Mouse (Mus musculus) olfactory bulb, adult 2 months (tissue): ENCODE measurements around the gene Nlrp4e. TPM values are rescaled to one million over a fixed set of nuclear protein-coding genes. Genes with fewer than 3 reads are reported as not detected.
"Not testable (repeated sequence)": the region's sequence is repeated elsewhere in the genome, so short reads cannot be mapped to it uniquely, and the experiment has no call there.

Experiments
- H3K27ac ChIP-seq: fragments of 200-500 bp; 2 replicates; pipeline ENCODE4 v1.5.1; 2012; ENCODE audit warnings: low read depth, low read length; ENCODE audit not compliant: insufficient read depth
- H3K4me1 ChIP-seq: fragments of 200-500 bp; 2 replicates; pipeline ENCODE4 v1.6.1; 2012; ENCODE audit warnings: low read length; ENCODE audit not compliant: control insufficient read depth, insufficient read depth
- H3K4me3 ChIP-seq: fragments of 200-500 bp; 2 replicates; pipeline ENCODE4 v1.5.1; 2012; ENCODE audit warnings: mild to moderate bottlenecking, low read depth, low read length, moderate library complexity; ENCODE audit not compliant: insufficient read depth
- CTCF ChIP-seq: fragments of 200-500 bp; IDR thresholded peaks from 2 replicates; pipeline ENCODE4 v1.5.1; 2012; ENCODE audit warnings: low read depth, mild to moderate bottlenecking, low read length, moderate library complexity; ENCODE audit not compliant: insufficient read depth
- POLR2A ChIP-seq: fragments of 200-500 bp; IDR thresholded peaks from 2 replicates; pipeline ENCODE4 v1.6.1; 2012; ENCODE audit warnings: mild to moderate bottlenecking, low read depth, low read length, moderate library complexity; ENCODE audit not compliant: insufficient read depth
- WGBS: fragments of 180-500 bp; shearing (Covaris S2); methylation state at CpG from one replicate; pipeline ENCODE4 v1.1.7; 2018; 5-methylcytosine and 5-hydroxymethylcytosine counted together
- polyA plus RNA-seq: library from polyadenylated mRNA; stranded (reverse); fragments of >200 nt; gene quantifications from 2 replicates; pipeline ENCODE4 v1.2.4, GENCODE M21; 2012; ENCODE audit warnings: low replicate concordance; ENCODE audit not compliant: missing spikeins, insufficient read depth, insufficient read length

Nlrp4e gene
- not detected in 2 replicates for polyA plus RNA-seq

DNA sequence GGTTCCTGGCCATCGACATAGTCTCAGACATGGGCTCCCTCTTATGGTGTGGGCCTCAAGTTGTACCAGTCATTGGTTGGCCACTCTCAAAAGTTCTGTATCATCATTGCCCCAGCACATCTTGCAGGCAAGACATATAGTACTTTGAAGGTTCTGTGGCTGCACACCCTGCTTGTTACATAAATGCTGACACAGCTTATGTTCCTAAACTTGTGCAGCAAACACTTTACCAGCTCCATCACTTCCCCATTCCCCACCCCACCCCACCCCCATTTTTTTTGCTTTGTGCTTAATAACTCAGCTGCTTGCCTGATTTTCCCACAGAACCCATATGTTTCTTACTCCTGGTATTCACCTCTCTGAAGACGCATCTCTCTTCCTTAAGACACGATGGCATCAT is at the start of gene Nlrp4e:
Gene Nlrp4e, plus strand, starts transcription at position 301 of the 400 bp plus-strand sequence.
- not testable (repeated sequence) for H3K4me1 ChIP-seq, H3K4me3 ChIP-seq, H3K27ac ChIP-seq
- 85% methylated on average over 3 of the region's 3 CpGs for WGBS

DNA sequence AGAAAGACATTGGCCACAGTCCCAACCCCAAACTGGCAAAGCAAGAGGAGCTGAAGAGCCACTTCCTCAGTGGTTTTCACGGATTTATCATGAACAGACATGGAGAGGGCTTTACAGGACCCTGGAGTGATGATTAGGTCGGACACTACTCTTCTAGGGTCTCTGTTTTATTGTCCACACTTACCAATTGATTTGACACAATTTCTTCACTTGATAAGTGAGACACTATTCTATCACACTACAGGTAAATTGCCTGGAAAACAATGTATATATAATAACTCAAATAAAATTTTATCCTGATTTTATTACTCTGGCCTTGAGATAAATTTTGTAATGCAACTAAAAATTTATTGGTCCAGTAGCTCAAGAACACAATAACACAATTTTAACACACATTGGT is 49.4 kb upstream of the Nlrp4e start, which contains the start of gene Vmn1r166:
Gene Vmn1r166, minus strand, starts transcription at position 101 of the 400 bp plus-strand sequence.
- H3K27ac ChIP-seq, H3K4me3 ChIP-seq, H3K4me1 ChIP-seq: not testable (repeated sequence)
- WGBS, result no CpG with 5 or more reads among the region's 2 CpGs

DNA sequence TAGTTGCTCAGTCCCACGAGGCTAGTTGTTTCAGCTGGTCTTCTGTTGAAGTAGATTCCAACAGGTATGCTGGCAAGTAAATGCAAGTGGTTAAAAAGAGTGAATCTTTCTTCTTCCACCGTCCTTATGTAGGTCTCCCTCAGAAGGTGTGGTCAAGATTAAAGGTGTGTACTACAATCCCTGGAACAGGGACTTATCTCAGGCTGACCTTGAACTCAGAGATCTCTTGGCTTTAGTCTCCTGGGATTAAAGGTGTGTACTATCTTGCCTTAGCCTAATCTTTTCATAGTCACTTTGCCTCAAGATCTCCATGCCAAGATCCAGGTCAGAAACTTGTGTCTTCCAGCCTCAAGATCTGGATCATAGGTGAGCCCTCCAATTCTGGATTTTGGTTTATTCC is 22.2 kb upstream of the Nlrp4e start, which contains the start of gene Gm6902:
Gene Gm6902, minus strand, starts transcription at position 101 of the 400 bp plus-strand sequence.
- WGBS, result no CpG with 5 or more reads among the region's 2 CpGs
- H3K4me3 ChIP-seq, H3K27ac ChIP-seq, H3K4me1 ChIP-seq: not testable (repeated sequence)

DNA sequence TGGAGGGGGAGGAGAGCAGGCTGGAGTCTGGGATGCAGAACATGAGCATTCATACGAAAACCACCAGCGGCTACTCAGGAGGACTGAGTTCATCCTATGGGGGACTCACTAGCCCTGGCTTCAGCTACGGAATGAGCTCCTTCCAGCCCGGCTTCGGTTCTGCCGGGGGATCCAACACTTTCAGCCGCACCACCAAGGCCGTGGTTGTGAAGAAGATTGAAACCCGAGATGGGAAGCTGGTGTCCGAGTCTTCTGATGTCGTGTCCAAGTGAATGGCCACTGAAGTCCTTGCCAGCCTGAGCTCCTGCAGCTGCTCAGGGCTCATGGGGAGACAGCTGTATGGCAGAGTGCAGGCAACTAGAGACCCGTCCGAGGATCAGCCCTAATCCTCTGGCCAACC is 57.3 kb downstream of the Nlrp4e start:
- WGBS, result 94% methylated on average over 13 of the region's 13 CpGs
- H3K4me3 ChIP-seq, H3K4me1 ChIP-seq, H3K27ac ChIP-seq: not testable (repeated sequence)

DNA sequence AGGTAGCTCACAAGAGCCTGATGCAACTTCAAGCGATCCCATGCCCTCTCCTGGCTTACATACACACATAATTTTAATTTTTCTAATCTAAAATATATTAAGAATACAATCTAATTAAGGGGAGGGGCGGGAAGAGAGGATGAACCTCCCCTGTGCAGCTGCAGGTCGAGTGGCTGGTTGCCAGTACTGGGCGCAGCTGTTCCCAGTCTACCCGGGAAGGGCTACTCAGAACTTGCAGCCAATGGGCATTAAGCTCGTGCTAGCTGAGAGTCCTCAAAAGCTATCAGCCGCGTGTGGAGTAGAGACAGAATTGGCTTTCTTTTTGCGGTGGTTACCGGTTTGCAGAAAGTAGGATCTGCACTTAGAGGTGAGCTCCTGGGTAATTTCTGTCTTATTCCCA is 84.6 kb downstream of the Nlrp4e start, which contains the start of gene Nlrp5:
Gene Nlrp5, plus strand, starts transcription at position 301 of the 400 bp plus-strand sequence.
- Histone ChIP-seq H3K4me3 (no peak within 1 kb of the TSS), H3K27ac (no peak within 1 kb of the TSS), H3K4me1 (no peaks in the 10 kb centered on the region)
- WGBS, result 70% methylated on average over 10 of the region's 10 CpGs
- TF ChIP-seq CTCF, result no peak
- TF ChIP-seq POLR2A, result no peak

Other genes starting within 250 kb of the Nlrp4e start
- gene Vmn1r163, start 245.7 kb upstream of the Nlrp4e start, polyA plus RNA-seq, result not detected in 2 replicates
- not detected in 2 replicates for gene Gm8720, start 233.7 kb upstream of the Nlrp4e start, polyA plus RNA-seq
- not detected in 2 replicates for gene Gm10662, start 156.7 kb upstream of the Nlrp4e start, polyA plus RNA-seq
- not detected in 2 replicates for gene Vmn1r165, start 83.9 kb upstream of the Nlrp4e start, polyA plus RNA-seq
- gene Vmn1r166, start 49.5 kb upstream of the Nlrp4e start, polyA plus RNA-seq, result not detected in 2 replicates
- gene Gm6902, start 22.3 kb upstream of the Nlrp4e start, polyA plus RNA-seq, result not detected in 2 replicates
- gene Nlrp5, start 84.7 kb downstream of the Nlrp4e start, polyA plus RNA-seq, result not detected in 2 replicates
- gene Vmn1r167, start 206.0 kb downstream of the Nlrp4e start, polyA plus RNA-seq, result not detected in 2 replicates
- not detected in 2 replicates for gene Vmn1r168, start 238.5 kb downstream of the Nlrp4e start, polyA plus RNA-seq